15 mouse cellular contexts compared by ENCODE assay signal in the genomic region with DNA sequence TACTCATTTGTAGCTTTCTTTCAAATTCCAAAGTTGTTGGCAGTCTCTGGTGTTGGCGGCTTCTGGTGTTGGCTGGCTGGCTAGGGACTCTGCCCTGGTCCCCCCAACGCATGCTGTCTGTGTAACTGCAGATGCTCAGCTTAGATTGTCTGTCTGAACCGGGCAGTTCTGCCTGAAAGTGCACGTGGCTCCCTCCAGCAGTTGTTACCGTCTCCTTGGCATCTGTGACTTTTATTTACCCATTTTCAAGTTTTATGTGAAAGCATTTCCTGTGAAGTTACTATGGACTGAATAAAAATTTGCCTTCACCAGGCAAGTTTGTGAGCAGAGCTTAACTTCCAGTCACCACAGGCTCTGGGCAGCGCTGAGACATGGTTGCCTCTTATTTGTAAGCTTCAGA. TPM values are rescaled to one million over a fixed set of nuclear protein-coding genes. Genes with fewer than 3 reads are reported as not detected.
DNase-seq lines count a peak whose midpoint lies in the region; ATAC-seq and TF ChIP-seq lines count a peak whose summit lies in the region.
"Had no signal": no experiment of that assay in that cellular context is flagged by ENCODE, and none has a peak within 500 bp of the region (broad histone marks: within the 10 kb centered on the region; RNA-seq: fewer than 3 reads in every experiment).

No protein-coding gene starts in this region.

- H3K9ac ChIP-seq in lung, embryonic 14.5 days: no peak overlapping the region
- peak overlapping the region; percentile 82 for H3K9ac ChIP-seq in forebrain, embryonic 14.5 days (ENCODE audit: low read length)
- H3K9ac ChIP-seq: limb, embryonic 13.5 days; neural tube, embryonic 13.5 days had no signal

- ATAC-seq in lung, embryonic 14.5 days (ENCODE audit: insufficient read depth): no peak
- ATAC-seq in forebrain, embryonic 14.5 days: no peak

- H3K9me3 ChIP-seq in lung, embryonic 14.5 days (ENCODE audit: low read depth, low read length): no peaks in the 10 kb centered on the region
- H3K9me3 ChIP-seq in forebrain, embryonic 14.5 days (replicated peaks; ENCODE audit: control insufficient read depth, low read length): no peaks in the 10 kb centered on the region
- H3K9me3 ChIP-seq: limb, embryonic 13.5 days; neural tube, embryonic 13.5 days had no signal

- intact Hi-C loops in heart, postnatal 10 days (cut with DNase I): no loop called here

- no peaks in the 10 kb centered on the region for H3K36me3 ChIP-seq in lung, embryonic 14.5 days (ENCODE audit: insufficient read depth)
- 0 out of 2 replicates have a peak, but pooled peaks cover 10% of the 10 kb centered on the region for H3K36me3 ChIP-seq in forebrain, embryonic 14.5 days (ENCODE audit: control insufficient read depth, insufficient read depth, low read length)
- H3K36me3 ChIP-seq: limb, embryonic 13.5 days; neural tube, embryonic 13.5 days had no signal

- DNase-seq in heart, postnatal 10 days: peak; percentile 17 to 21
- no peak for DNase-seq in heart, adult 11 months
- peak; percentile 17 for DNase-seq in lung, embryonic 14.5 days
- DNase-seq in lung, postnatal 10 days: no peak
- peak; percentile 76 for DNase-seq in brain, embryonic 14.5 days (ENCODE audit: low read depth)
- peak; percentile 48 for DNase-seq in forebrain, embryonic 14.5 days (ENCODE audit: low spot score)
- no peak for DNase-seq in adrenal gland, adult 18-20 months (ENCODE audit: low spot score in 2 of 2)
- no peak for DNase-seq in urinary bladder, postnatal 4 days (ENCODE audit: low spot score in 2 of 2)
- DNase-seq: adrenal gland, adult 8-10 months; cerebellum, adult 11 months; gastrocnemius, postnatal 14 days; heart, postnatal 14 days; lung, postnatal 4 days had no signal

- TF ChIP-seq CTCF in lung, embryonic 14.5 days (IDR thresholded peaks at IDR 0.05; ENCODE audit: low read depth): no peak
- TF ChIP-seq CTCF in brain, embryonic 14.5 days (IDR thresholded peaks at IDR 0.05; ENCODE audit: borderline replicate concordance, extremely low read depth, insufficient read depth, insufficient read length): no peak

- no peak for TF ChIP-seq POLR2A in brain, embryonic 14.5 days (IDR thresholded peaks at IDR 0.05; ENCODE audit: borderline replicate concordance, extremely low read depth, insufficient read depth, insufficient read length, poor library complexity, severe bottlenecking)

- H3K4me2 ChIP-seq in lung, embryonic 14.5 days: no peak overlapping the region
- peak overlapping the region; percentile 90 for H3K4me2 ChIP-seq in forebrain, embryonic 14.5 days (ENCODE audit: low read length)
- H3K4me2 ChIP-seq: limb, embryonic 13.5 days; neural tube, embryonic 13.5 days had no signal

- WGBS in lung, embryonic 14.5 days: 2% methylated on average over 6 of the region's 6 CpGs
- WGBS in forebrain, embryonic 14.5 days: 3% methylated on average over 6 of the region's 6 CpGs

- H3K27me3 ChIP-seq in lung, embryonic 14.5 days (ENCODE audit: insufficient read depth, low read length): peaks cover 96% of the 10 kb centered on the region
- H3K27me3 ChIP-seq in forebrain, embryonic 14.5 days (replicated peaks; ENCODE audit: control insufficient read depth, insufficient read depth, low read length): peaks cover 38% of the 10 kb centered on the region

- H3K4me1 ChIP-seq in lung, embryonic 14.5 days (ENCODE audit: insufficient read depth): no peaks in the 10 kb centered on the region
- H3K4me1 ChIP-seq in forebrain, embryonic 14.5 days (ENCODE audit: control insufficient read depth, insufficient read depth, low read length): no peaks in the 10 kb centered on the region; the same call in 1 of the 2 replicates

- H3K4me3 ChIP-seq in lung, embryonic 14.5 days (ENCODE audit: low read depth, low read length): no peak overlapping the region
- peak overlapping the region; percentile 51 for H3K4me3 ChIP-seq in forebrain, embryonic 14.5 days (ENCODE audit: low read depth, low read length)
- H3K4me3 ChIP-seq: limb, embryonic 13.5 days; neural tube, embryonic 13.5 days had no signal

- no peak overlapping the region for H3K27ac ChIP-seq in lung, embryonic 14.5 days (ENCODE audit: low read depth)
- peak overlapping the region; percentile 82 for H3K27ac ChIP-seq in forebrain, embryonic 14.5 days (ENCODE audit: low read depth, low read length)
- H3K27ac ChIP-seq: limb, embryonic 13.5 days; neural tube, embryonic 13.5 days had no signal

RNA-seq across cellular contexts. Expression of gene Tbr1, which starts 6.0 kb away (rescaled TPM):
- not detected for total RNA-seq in heart, postnatal 10 days (2021)
- 0.16 and 0.20 TPM in 2 replicates for polyA plus RNA-seq in lung, embryonic 14.5 days (2014; fragmentation: Nextera tagmentation; extraction: Ambion mirVana)
- 33.8 and 60.1 TPM in 2 replicates for polyA plus RNA-seq in brain, embryonic 14.5 days (2012; rRNA removed)
- 46.3 and 47.2 TPM in 2 replicates for polyA plus RNA-seq in forebrain, embryonic 14.5 days (2014; fragmentation: Nextera tagmentation; extraction: Ambion mirVana)
- not detected for total RNA-seq in adrenal gland, adult 18-20 months (2021)
- total RNA-seq: heart, postnatal 14 days had no signal

Comparison
In these comparisons a context has a peak if more than half of its experiments do, and no peak if none do; other contexts are left out.
1. DNase-seq: peak in heart, postnatal 10 days (2 of 2), lung, embryonic 14.5 days (single experiment), brain, embryonic 14.5 days (single experiment) and forebrain, embryonic 14.5 days (single experiment); none in heart, adult 11 months (single experiment), lung, postnatal 10 days (single experiment), adrenal gland, adult 18-20 months (0 of 2) and urinary bladder, postnatal 4 days (0 of 2).
2. RNA of gene Tbr1, which starts 6.0 kb away (polyA plus RNA-seq): 46.3 to 47.2 TPM in forebrain, embryonic 14.5 days and 33.8 to 60.1 TPM in brain, embryonic 14.5 days; 0.16 to 0.20 TPM in lung, embryonic 14.5 days; every median in the first group is over 10 times any median in the second.